Mouse (Mus musculus): ENCODE measurements around the gene Ceacam16. TPM values are rescaled to one million over a fixed set of nuclear protein-coding genes. Genes with fewer than 3 reads are reported as not detected.

Ceacam16 gene
- polyA plus RNA-seq (2012; rRNA removed): 3.3 and 3.9 TPM in 2 replicates

GRCm38 (mm10) chr7:19861199-19861598, at the start of gene Ceacam16:
Gene Ceacam16, minus strand, starts transcription at chr7:19861299.
- 94% methylated on average over 9 of the region's 9 CpGs for WGBS

GRCm38 (mm10) chr7:19910421-19911291, 49.6 kb upstream of the Ceacam16 start:
- DNase-seq: peak; percentile 88
- TF ChIP-seq POLR2A (IDR thresholded peaks at IDR 0.05; ENCODE audit: control insufficient read depth, extremely low read depth, insufficient read depth, low read length, poor library complexity): no peak
- TF ChIP-seq CTCF (IDR thresholded peaks at IDR 0.05; ENCODE audit: borderline replicate concordance, control insufficient read depth, extremely low read depth, insufficient read depth, low read length, poor library complexity): peak; percentile 92
- Histone ChIP-seq H3K4me3 (ENCODE audit: control insufficient read depth, insufficient read depth, low read length) (no peak overlapping the region), H3K36me3 (ENCODE audit: control insufficient read depth, insufficient read depth, low read length) (peaks cover 56% of the 10 kb centered on the region), H3K27ac (ENCODE audit: control insufficient read depth, insufficient read depth, low read length) (peak overlapping the region; percentile 97), H3K27me3 (ENCODE audit: control insufficient read depth, insufficient read depth, low read length) (no peaks in the 10 kb centered on the region), H3K4me1 (replicated peaks; ENCODE audit: control insufficient read depth, insufficient read depth, low read length) (peaks cover 22% of the 10 kb centered on the region)
- 59% methylated on average over 21 of the region's 21 CpGs for WGBS

More at GRCm38 (mm10) chr7:19861199-19861598, at the start of gene Ceacam16:
- TF ChIP-seq CTCF (IDR thresholded peaks at IDR 0.05; ENCODE audit: borderline replicate concordance, control insufficient read depth, extremely low read depth, insufficient read depth, low read length, poor library complexity): 0 out of 2 replicates have a peak, but pooled peaks have one; percentile 7
- TF ChIP-seq POLR2A (IDR thresholded peaks at IDR 0.05; ENCODE audit: control insufficient read depth, extremely low read depth, insufficient read depth, low read length, poor library complexity): no peak
- no peak for DNase-seq
- H3K27me3 ChIP-seq (ENCODE audit: control insufficient read depth, insufficient read depth, low read length): no peaks in the 10 kb centered on the region
- H3K4me3 ChIP-seq (ENCODE audit: control insufficient read depth, insufficient read depth, low read length): no peak within 1 kb of the TSS
- peaks cover 33% of the 10 kb centered on the region for H3K4me1 ChIP-seq (replicated peaks; ENCODE audit: control insufficient read depth, insufficient read depth, low read length)
- no peaks in the 10 kb centered on the region for H3K36me3 ChIP-seq (ENCODE audit: control insufficient read depth, insufficient read depth, low read length)
- no peak within 1 kb of the TSS for H3K27ac ChIP-seq (ENCODE audit: control insufficient read depth, insufficient read depth, low read length)

- Histone ChIP-seq H3K4me1 (replicated peaks; ENCODE audit: control insufficient read depth, insufficient read depth, low read length) (no peaks in the 10 kb centered on the region), H3K4me3 (ENCODE audit: control insufficient read depth, insufficient read depth, low read length) (no peak overlapping the region), H3K27ac (ENCODE audit: control insufficient read depth, insufficient read depth, low read length) (no peak overlapping the region), H3K36me3 (ENCODE audit: control insufficient read depth, insufficient read depth, low read length) (no peaks in the 10 kb centered on the region), H3K27me3 (ENCODE audit: control insufficient read depth, insufficient read depth, low read length) (no peaks in the 10 kb centered on the region)
- peak; percentile 70 for DNase-seq
- TF ChIP-seq POLR2A (IDR thresholded peaks at IDR 0.05; ENCODE audit: control insufficient read depth, extremely low read depth, insufficient read depth, low read length, poor library complexity) (no peak), CTCF (IDR thresholded peaks at IDR 0.05; ENCODE audit: borderline replicate concordance, control insufficient read depth, extremely low read depth, insufficient read depth, low read length, poor library complexity) (peak; percentile 74; the same call in 1 of the 2 replicates)
- WGBS: 36% methylated on average over 8 of the region's 8 CpGs
These were observed 28.8 kb upstream of the Ceacam16 start for GRCm38 (mm10) chr7:19889881-19890280.

DNA sequence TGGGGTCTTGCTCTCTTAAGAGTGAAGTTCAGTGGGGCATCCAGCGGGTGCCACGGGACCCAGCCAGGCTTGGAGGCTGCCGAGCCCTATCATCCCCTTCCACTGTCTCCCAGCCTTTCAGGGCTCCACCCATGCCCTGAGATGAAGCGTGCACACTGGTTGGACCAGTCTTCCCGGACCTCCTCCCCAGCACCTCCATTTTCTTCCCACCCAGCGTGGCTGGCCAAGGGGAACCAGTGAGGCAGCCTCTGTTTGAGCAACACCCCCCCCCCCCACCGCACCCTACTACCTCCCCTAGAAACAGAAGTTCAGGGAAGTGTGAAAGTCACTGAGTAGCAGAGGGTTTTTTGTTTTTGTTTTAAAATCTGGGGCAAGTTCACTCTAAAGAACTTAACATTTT, 26.8 kb upstream of the Ceacam16 start, which contains the start of gene Ceacam19:
TSS of gene Ceacam19 (minus strand) at position 117 of the 400 bp plus-strand sequence.
- no peak for DNase-seq
- no peaks in the 10 kb centered on the region for H3K36me3 ChIP-seq (ENCODE audit: control insufficient read depth, insufficient read depth, low read length)
- no peak within 1 kb of the TSS for H3K4me3 ChIP-seq (ENCODE audit: control insufficient read depth, insufficient read depth, low read length)
- H3K27me3 ChIP-seq (ENCODE audit: control insufficient read depth, insufficient read depth, low read length): no peaks in the 10 kb centered on the region
- no peaks in the 10 kb centered on the region for H3K4me1 ChIP-seq (replicated peaks; ENCODE audit: control insufficient read depth, insufficient read depth, low read length)
- H3K27ac ChIP-seq (ENCODE audit: control insufficient read depth, insufficient read depth, low read length): no peak within 1 kb of the TSS
- no peak for TF ChIP-seq POLR2A (IDR thresholded peaks at IDR 0.05; ENCODE audit: control insufficient read depth, extremely low read depth, insufficient read depth, low read length, poor library complexity)
- TF ChIP-seq CTCF (IDR thresholded peaks at IDR 0.05; ENCODE audit: borderline replicate concordance, control insufficient read depth, extremely low read depth, insufficient read depth, low read length, poor library complexity): no peak
- 73% methylated on average over 7 of the region's 7 CpGs for WGBS

GRCm38 (mm10) chr7:19880754-19881153, 19.7 kb upstream of the Ceacam16 start:
- WGBS: 83% methylated on average over 8 of the region's 8 CpGs

DNA sequence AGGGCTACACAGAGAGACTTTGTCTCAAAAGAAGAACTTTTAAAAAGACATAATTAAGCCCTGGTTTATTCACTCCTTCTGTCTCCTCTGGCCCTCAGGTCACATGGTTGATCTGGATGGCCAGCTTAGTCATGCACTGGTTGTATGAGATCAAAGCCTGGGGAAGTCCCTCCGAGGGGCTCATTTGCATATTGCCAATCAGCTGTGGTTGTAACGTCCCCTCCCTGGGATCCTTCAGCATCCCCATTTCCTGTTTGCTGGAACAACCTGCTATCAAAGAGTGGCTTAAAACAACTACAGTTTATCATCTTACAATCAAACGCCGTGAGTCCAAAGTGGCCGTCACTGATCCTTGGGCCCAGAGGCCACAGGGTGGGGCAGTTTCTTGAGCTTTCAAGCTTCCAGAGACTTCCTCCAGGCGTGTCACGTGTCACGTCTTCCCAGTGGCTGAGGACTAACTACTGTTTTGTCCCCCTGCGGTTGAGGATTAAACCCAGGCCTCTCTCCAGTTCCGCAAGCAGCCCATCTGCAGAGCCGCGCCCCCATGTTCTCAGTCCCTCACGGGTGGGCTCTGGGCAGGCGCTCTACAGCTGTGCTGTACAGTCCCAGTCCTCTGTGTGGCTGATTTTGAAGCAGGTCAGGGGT, 15.8 kb upstream of the Ceacam16 start:
- Histone ChIP-seq H3K36me3 (ENCODE audit: control insufficient read depth, insufficient read depth, low read length) (no peaks in the 10 kb centered on the region), H3K27me3 (ENCODE audit: control insufficient read depth, insufficient read depth, low read length) (no peaks in the 10 kb centered on the region), H3K4me3 (ENCODE audit: control insufficient read depth, insufficient read depth, low read length) (no peak overlapping the region), H3K27ac (ENCODE audit: control insufficient read depth, insufficient read depth, low read length) (no peak overlapping the region), H3K4me1 (replicated peaks; ENCODE audit: control insufficient read depth, insufficient read depth, low read length) (peaks cover 10% of the 10 kb centered on the region)
- TF ChIP-seq POLR2A (IDR thresholded peaks at IDR 0.05; ENCODE audit: control insufficient read depth, extremely low read depth, insufficient read depth, low read length, poor library complexity) (no peak), CTCF (IDR thresholded peaks at IDR 0.05; ENCODE audit: borderline replicate concordance, control insufficient read depth, extremely low read depth, insufficient read depth, low read length, poor library complexity) (no peak)
- 22% methylated on average over 14 of the region's 14 CpGs for WGBS
- no peak for DNase-seq

More at GRCm38 (mm10) chr7:19880754-19881153, 19.7 kb upstream of the Ceacam16 start:
- H3K4me3 ChIP-seq (ENCODE audit: control insufficient read depth, insufficient read depth, low read length): no peak overlapping the region
- no peak for DNase-seq
- TF ChIP-seq POLR2A (IDR thresholded peaks at IDR 0.05; ENCODE audit: control insufficient read depth, extremely low read depth, insufficient read depth, low read length, poor library complexity) (no peak), CTCF (IDR thresholded peaks at IDR 0.05; ENCODE audit: borderline replicate concordance, control insufficient read depth, extremely low read depth, insufficient read depth, low read length, poor library complexity) (no peak)
- no peaks in the 10 kb centered on the region for H3K36me3 ChIP-seq (ENCODE audit: control insufficient read depth, insufficient read depth, low read length)
- no peaks in the 10 kb centered on the region for H3K27me3 ChIP-seq (ENCODE audit: control insufficient read depth, insufficient read depth, low read length)
- no peak overlapping the region for H3K27ac ChIP-seq (ENCODE audit: control insufficient read depth, insufficient read depth, low read length)
- peaks cover 8% of the 10 kb centered on the region for H3K4me1 ChIP-seq (replicated peaks; ENCODE audit: control insufficient read depth, insufficient read depth, low read length)

Measured in thymus, adult 2 months (tissue).